Mouse (Mus musculus): Measurements from ENCODE around the gene Cacna1e.
A peak's percentile ranks its signal among the peaks of the same experiment; 100 is the strongest.

Gene Cacna1e

GRCm38 (mm10) chr1:154635766-154636165 lies 248.5 kb downstream of the Cacna1e start:
- no peak for DNase-seq (ENCODE audit: low spot score in 2 of 2)

GRCm38 (mm10) chr1:154632886-154633285 lies 251.4 kb downstream of the Cacna1e start:
- no peak for DNase-seq (ENCODE audit: low spot score in 2 of 2)

- DNase-seq (ENCODE audit: low spot score in 2 of 2), result no peak
Observed at GRCm38 (mm10) chr1:154622666-154623653, 261.3 kb downstream of the Cacna1e start.

- peak in 1 of 2 experiments; percentile 30 for DNase-seq (ENCODE audit: low spot score in 2 of 2)
Observed at GRCm38 (mm10) chr1:154617743-154618455, 266.4 kb downstream of the Cacna1e start.

- DNase-seq (ENCODE audit: low spot score in 2 of 2), result no peak
Observed at GRCm38 (mm10) chr1:154615759-154616158, 268.5 kb downstream of the Cacna1e start.

GRCm38 (mm10) chr1:154608516-154608915 lies 275.8 kb downstream of the Cacna1e start:
- DNase-seq (ENCODE audit: low spot score in 2 of 2), result no peak

GRCm38 (mm10) chr1:154607406-154607805 lies 276.9 kb downstream of the Cacna1e start:
- DNase-seq (ENCODE audit: low spot score in 2 of 2), result no peak

GRCm38 (mm10) chr1:154605601-154606000 lies 278.7 kb downstream of the Cacna1e start:
- DNase-seq (ENCODE audit: low spot score in 2 of 2), result no peak

- DNase-seq (ENCODE audit: low spot score in 2 of 2), result no peak
Observed at GRCm38 (mm10) chr1:154603781-154604180, 280.5 kb downstream of the Cacna1e start.

GRCm38 (mm10) chr1:154602531-154602930 lies 281.8 kb downstream of the Cacna1e start:
- DNase-seq (ENCODE audit: low spot score in 2 of 2), result no peak

GRCm38 (mm10) chr1:154582516-154582915 lies 301.8 kb downstream of the Cacna1e start:
- no peak for DNase-seq (ENCODE audit: low spot score in 2 of 2)

- no peak for DNase-seq (ENCODE audit: low spot score in 2 of 2)
Observed at GRCm38 (mm10) chr1:154579929-154580328, 304.4 kb downstream of the Cacna1e start.

GRCm38 (mm10) chr1:154578748-154579147 lies 305.6 kb downstream of the Cacna1e start:
- no peak for DNase-seq (ENCODE audit: low spot score in 2 of 2)

- no peak for DNase-seq (ENCODE audit: low spot score in 2 of 2)
Observed at GRCm38 (mm10) chr1:154576418-154576817, 307.9 kb downstream of the Cacna1e start.

- no peak for DNase-seq (ENCODE audit: low spot score in 2 of 2)
Observed at GRCm38 (mm10) chr1:154566026-154566425, 318.3 kb downstream of the Cacna1e start.

- DNase-seq (ENCODE audit: low spot score in 2 of 2), result no peak
Observed at GRCm38 (mm10) chr1:154555811-154556210, 328.5 kb downstream of the Cacna1e start.

GRCm38 (mm10) chr1:154553132-154553531 lies 331.2 kb downstream of the Cacna1e start:
- no peak for DNase-seq (ENCODE audit: low spot score in 2 of 2)

GRCm38 (mm10) chr1:154537445-154537844 lies 346.9 kb downstream of the Cacna1e start:
- DNase-seq (ENCODE audit: low spot score in 2 of 2), result no peak

- no peak for DNase-seq (ENCODE audit: low spot score in 2 of 2)
Observed at GRCm38 (mm10) chr1:154536763-154537162, 347.5 kb downstream of the Cacna1e start.

GRCm38 (mm10) chr1:154532987-154533940 lies 351.0 kb downstream of the Cacna1e start:
- no peak for DNase-seq (ENCODE audit: low spot score in 2 of 2)

- DNase-seq (ENCODE audit: low spot score in 2 of 2), result no peak
Observed at GRCm38 (mm10) chr1:154529666-154530065, 354.6 kb downstream of the Cacna1e start.
